Mouse (Mus musculus) liver, adult 2 months (tissue): Measurements from ENCODE around the gene C730034F03Rik.

ENCODE experiments used
- CTCF ChIP-seq: fragments of 200-500 bp; IDR thresholded peaks from 2 replicates; pipeline ENCODE4 v1.5.1; 2011; ENCODE audit warnings: low read depth, low read length, control low read depth
- POLR2A ChIP-seq: fragments of 200-500 bp; IDR thresholded peaks from 2 replicates; pipeline ENCODE4 v1.6.1; 2011; ENCODE audit warnings: low read length, control low read depth; ENCODE audit not compliant: insufficient read depth; ENCODE audit errors: extremely low read depth

DNA sequence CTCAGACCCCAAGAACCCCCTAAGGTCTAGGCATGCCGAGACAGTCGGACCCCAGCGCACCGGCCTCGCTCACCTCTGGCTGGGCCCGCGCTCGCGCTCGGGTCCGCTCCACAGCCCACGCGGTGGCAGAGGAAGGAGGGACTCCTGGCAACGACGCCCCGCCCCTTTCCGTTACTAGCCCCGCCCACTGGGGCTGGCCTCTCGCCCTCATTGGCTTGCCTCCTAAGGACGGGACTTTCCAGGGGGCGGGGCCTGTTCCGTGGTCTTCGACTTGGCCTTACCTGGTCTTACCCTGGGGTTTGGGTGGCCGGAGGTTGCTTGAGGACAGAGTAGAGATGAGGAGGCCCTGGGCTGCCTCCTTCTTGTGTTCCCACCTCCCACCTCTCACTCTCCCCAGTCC lies 19.3 kb upstream of the C730034F03Rik start, which contains the start of gene Syce3:
- TF ChIP-seq POLR2A = no peak
- no peak for TF ChIP-seq CTCF
